Mouse (Mus musculus) myocyte (in vitro differentiated cells): ENCODE results near the gene Nuak1. TPM values are rescaled to one million over a fixed set of nuclear protein-coding genes. Genes with fewer than 3 reads are reported as not detected.

Experiments
- H3K27me3 ChIP-seq: one replicate; pipeline ENCODE4 v1.6.1; 2011; ENCODE audit not compliant: control insufficient read depth, insufficient read depth, insufficient read length
- H3K36me3 ChIP-seq: one replicate; pipeline ENCODE4 v1.6.1; 2011; ENCODE audit not compliant: control insufficient read depth, insufficient read depth
- H3K4me2 ChIP-seq: one replicate; pipeline ENCODE4 v1.6.1; 2011; ENCODE audit warnings: low read depth, control low read depth
- H3K4me3 ChIP-seq: one replicate; pipeline ENCODE4 v1.5.1; 2011; ENCODE audit warnings: mild to moderate bottlenecking, control low read depth, moderate library complexity
- H3K79me2 ChIP-seq: one replicate; pipeline ENCODE4 v1.6.1; 2011; ENCODE audit not compliant: control insufficient read depth, insufficient read depth
- H3ac ChIP-seq: one replicate; pipeline ENCODE4 v1.6.1; 2011; ENCODE audit not compliant: control insufficient read depth, insufficient read length
- CEBPB ChIP-seq: IDR thresholded peaks from 2 replicates; pipeline ENCODE4 v1.6.1; 2011; ENCODE audit warnings: mild to moderate bottlenecking, moderate library complexity; ENCODE audit not compliant: poor library complexity, insufficient read depth, severe bottlenecking
- E2F4 ChIP-seq: IDR thresholded peaks from one replicate; pipeline ENCODE4 v1.6.1; 2011; ENCODE audit warnings: mild to moderate bottlenecking, control low read depth, moderate library complexity; ENCODE audit not compliant: insufficient read depth
- MAX ChIP-seq: IDR thresholded peaks from one replicate; pipeline ENCODE4 v1.6.1; 2011; ENCODE audit warnings: low read depth, mild to moderate bottlenecking, control low read depth
- MYOD1 ChIP-seq, 3 experiments: IDR thresholded peaks; one replicate each; pipeline ENCODE4 v1.6.1; 2011; ENCODE audit warnings: control low read depth in 2 of 3, low read depth in 2 of 3, mild to moderate bottlenecking in 2 of 3, moderate library complexity in 1 of 3; ENCODE audit not compliant: insufficient read length in 2 of 3, control insufficient read depth in 1 of 3
- MYOG ChIP-seq, 3 experiments: IDR thresholded peaks; one replicate each; pipeline ENCODE4 v1.6.1; 2011; ENCODE audit warnings: control low read depth in 2 of 3, low read depth in 2 of 3, mild to moderate bottlenecking in 2 of 3; ENCODE audit not compliant: insufficient read length in 2 of 3, control insufficient read depth in 1 of 3, insufficient read depth in 1 of 3
- POLR2A ChIP-seq: IDR thresholded peaks from one replicate; pipeline ENCODE4 v1.6.1; 2011; ENCODE audit warnings: low read depth, mild to moderate bottlenecking, control low read depth, moderate library complexity; ENCODE audit not compliant: insufficient read length
- POLR2AphosphoS2 ChIP-seq: IDR thresholded peaks from one replicate; pipeline ENCODE4 v1.6.1; 2011; ENCODE audit warnings: low read depth, control low read depth; ENCODE audit not compliant: insufficient read length
- REST ChIP-seq: IDR thresholded peaks from one replicate; pipeline ENCODE4 v1.6.1; 2011; ENCODE audit warnings: mild to moderate bottlenecking, control low read depth, moderate library complexity; ENCODE audit not compliant: insufficient read depth, insufficient read length
- SRF ChIP-seq: IDR thresholded peaks from one replicate; pipeline ENCODE4 v1.6.1; 2011; ENCODE audit warnings: low read depth; ENCODE audit not compliant: control insufficient read depth, insufficient read length
- TCF12 ChIP-seq: IDR thresholded peaks from one replicate; pipeline ENCODE4 v1.6.1; 2011; ENCODE audit warnings: mild to moderate bottlenecking, control low read depth; ENCODE audit not compliant: poor library complexity, insufficient read depth, severe bottlenecking
- TCF3 ChIP-seq: IDR thresholded peaks from one replicate; pipeline ENCODE4 v1.6.1; 2011; ENCODE audit warnings: low read depth, control low read depth; ENCODE audit not compliant: insufficient read length
- USF1 ChIP-seq: IDR thresholded peaks from one replicate; pipeline ENCODE4 v1.6.1; 2011; ENCODE audit warnings: low read depth, mild to moderate bottlenecking, control low read depth, moderate library complexity
- polyA plus RNA-seq: library from polyadenylated mRNA; unstranded; fragments of >200 nt; fragmentation: generic; extraction: Trizol; gene quantifications from one replicate; pipeline ENCODE4 v1.2.1, GENCODE M21; 2012; ENCODE audit warnings: missing spikeins

The Nuak1 gene
- polyA plus RNA-seq, 1 experiment = 21.8 TPM

DNA sequence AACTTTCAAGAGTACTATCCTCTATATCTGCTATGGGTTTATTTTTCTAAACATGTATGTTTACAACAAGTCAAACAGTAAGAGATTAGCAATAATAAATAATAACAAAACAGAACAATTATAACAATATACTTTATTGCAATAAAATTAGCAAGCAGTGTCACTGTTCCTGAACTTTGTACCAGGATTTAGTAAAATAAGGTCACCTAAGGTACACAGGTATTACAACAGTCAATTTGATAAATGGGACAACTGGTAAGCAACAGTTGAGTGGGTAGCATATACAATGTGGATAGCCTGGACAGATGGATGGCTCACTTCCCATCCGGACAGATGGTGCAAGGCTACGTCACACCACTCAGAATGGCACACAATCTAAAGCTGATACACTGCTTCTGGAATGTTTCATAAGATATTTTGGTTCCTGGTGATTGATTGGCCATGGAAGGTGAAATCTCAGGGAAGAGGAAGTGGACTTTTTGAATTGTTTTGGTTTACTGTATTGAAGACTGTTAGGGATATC, 59.1 kb downstream of the Nuak1 start:
- Histone ChIP-seq H3K79me2 (no peaks in the 10 kb centered on the region), H3K36me3 (peaks cover 19% of the 10 kb centered on the region), H3ac (no peak overlapping the region), H3K4me3 (no peak overlapping the region), H3K27me3 (no peaks in the 10 kb centered on the region), H3K4me2 (no peak overlapping the region)
- TF ChIP-seq MYOG (IDR thresholded peaks at IDR 0.05; ENCODE audit: control insufficient read depth in 1 of 3, insufficient read depth in 1 of 3, insufficient read length in 2 of 3, low read depth in 2 of 3) (peak in 2 of 3 experiments; percentile 47 to 82), E2F4 (no peak), TCF12 (peak; percentile 37), TCF3 (peak; percentile 68), MYOD1 (IDR thresholded peaks at IDR 0.05; ENCODE audit: control insufficient read depth in 1 of 3, insufficient read length in 2 of 3, low read depth in 2 of 3) (peak in 2 of 3 experiments; percentile 72 to 93)

- no peaks in the 10 kb centered on the region for H3K79me2 ChIP-seq
Observed at GRCm38 (mm10) chr10:84379366-84379765, 61.0 kb downstream of the Nuak1 start.

GRCm38 (mm10) chr10:84377956-84378355, 62.4 kb downstream of the Nuak1 start:
- H3K27me3 ChIP-seq = no peaks in the 10 kb centered on the region
- no peak overlapping the region for H3K4me2 ChIP-seq
- no peak overlapping the region for H3ac ChIP-seq
- no peaks in the 10 kb centered on the region for H3K79me2 ChIP-seq
- no peak for TF ChIP-seq TCF3
- TF ChIP-seq MYOG (IDR thresholded peaks at IDR 0.05; ENCODE audit: control insufficient read depth in 1 of 3, insufficient read depth in 1 of 3, insufficient read length in 2 of 3, low read depth in 2 of 3) = no peak
- no peak for TF ChIP-seq POLR2AphosphoS2
- TF ChIP-seq POLR2A = no peak
- TF ChIP-seq REST = no peak
- no peak for TF ChIP-seq MAX
- TF ChIP-seq CEBPB = no peak
- TF ChIP-seq SRF = no peak
- TF ChIP-seq USF1 = no peak
- no peak for TF ChIP-seq E2F4
- TF ChIP-seq MYOD1 (IDR thresholded peaks at IDR 0.05; ENCODE audit: control insufficient read depth in 1 of 3, insufficient read length in 2 of 3, low read depth in 2 of 3) = no peak
- TF ChIP-seq TCF12 = no peak
- peaks cover 25% of the 10 kb centered on the region for H3K36me3 ChIP-seq
- H3K4me3 ChIP-seq = no peak overlapping the region

More at GRCm38 (mm10) chr10:84379366-84379765, 61.0 kb downstream of the Nuak1 start:
- Histone ChIP-seq H3K36me3 (peaks cover 19% of the 10 kb centered on the region), H3K27me3 (no peaks in the 10 kb centered on the region), H3K4me2 (no peak overlapping the region), H3ac (no peak overlapping the region), H3K4me3 (no peak overlapping the region)
- TF ChIP-seq REST (no peak), SRF (no peak), POLR2A (no peak), POLR2AphosphoS2 (no peak), USF1 (no peak), MYOG (IDR thresholded peaks at IDR 0.05; ENCODE audit: control insufficient read depth in 1 of 3, insufficient read depth in 1 of 3, insufficient read length in 2 of 3, low read depth in 2 of 3) (no peak), MAX (no peak), MYOD1 (IDR thresholded peaks at IDR 0.05; ENCODE audit: control insufficient read depth in 1 of 3, insufficient read length in 2 of 3, low read depth in 2 of 3) (no peak), TCF3 (no peak), E2F4 (no peak), TCF12 (no peak), CEBPB (no peak)

DNA sequence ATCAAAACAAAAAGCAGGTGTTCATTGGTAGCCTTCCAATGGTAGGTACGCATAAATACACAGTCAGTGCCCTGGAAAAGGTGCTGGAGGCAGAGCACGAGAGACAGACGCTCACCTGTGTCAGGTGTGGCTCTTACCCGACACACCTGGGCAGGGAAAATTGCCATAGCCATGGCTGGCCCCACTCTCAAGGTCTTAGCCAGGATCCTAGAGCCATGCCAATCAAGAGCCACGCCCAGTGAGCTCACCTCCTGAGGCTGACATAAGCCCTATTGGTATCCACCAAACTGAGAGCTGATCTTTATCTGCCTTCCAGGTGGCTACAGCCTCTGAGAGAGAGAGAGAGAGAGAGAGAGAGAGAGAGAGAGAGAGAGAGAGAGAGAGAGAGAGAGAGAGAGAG, 64.1 kb downstream of the Nuak1 start:
- Histone ChIP-seq H3ac (no peak overlapping the region), H3K4me2 (no peak overlapping the region), H3K36me3 (peaks cover 25% of the 10 kb centered on the region), H3K4me3 (no peak overlapping the region), H3K79me2 (no peaks in the 10 kb centered on the region), H3K27me3 (no peaks in the 10 kb centered on the region)
- TF ChIP-seq MYOG (IDR thresholded peaks at IDR 0.05; ENCODE audit: control insufficient read depth in 1 of 3, insufficient read depth in 1 of 3, insufficient read length in 2 of 3, low read depth in 2 of 3) (no peak), POLR2A (no peak)

- no peaks in the 10 kb centered on the region for H3K27me3 ChIP-seq
- H3K4me2 ChIP-seq = no peak overlapping the region
- no peak overlapping the region for H3K4me3 ChIP-seq
- H3K79me2 ChIP-seq = no peaks in the 10 kb centered on the region
- H3K36me3 ChIP-seq = peaks cover 25% of the 10 kb centered on the region
- no peak for TF ChIP-seq REST
- TF ChIP-seq MYOD1 (IDR thresholded peaks at IDR 0.05; ENCODE audit: control insufficient read depth in 1 of 3, insufficient read length in 2 of 3, low read depth in 2 of 3) = no peak
- no peak for TF ChIP-seq POLR2AphosphoS2
- TF ChIP-seq E2F4 = no peak
- TF ChIP-seq SRF = no peak
- TF ChIP-seq USF1 = no peak
- no peak for TF ChIP-seq CEBPB
- TF ChIP-seq POLR2A = no peak
- TF ChIP-seq TCF3 = no peak
- no peak for TF ChIP-seq MAX
- no peak overlapping the region for H3ac ChIP-seq
Observed at GRCm38 (mm10) chr10:84374996-84375395, 65.4 kb downstream of the Nuak1 start.
